Mouse (Mus musculus) kidney, embryonic 15.5 days (tissue): ENCODE results near the gene Gad2. TPM values are rescaled to one million over a fixed set of nuclear protein-coding genes. Genes with fewer than 3 reads are reported as not detected.

Experiments
- ATAC-seq: fragments of 200-750 bp; cut with Nextera tagmentation; replicated peaks from 2 replicates; pipeline ENCODE4 v1.8.0; 2017; ENCODE audit warnings: moderate TSS enrichment; ENCODE audit not compliant: low FRiP score
- H3K27ac ChIP-seq: fragments of 300-500 bp; sonication (generic); 2 replicates; pipeline ENCODE4 v1.5.1; 2015; ENCODE audit warnings: mild to moderate bottlenecking, inconsistent platforms
- H3K27me3 ChIP-seq: fragments of 300-500 bp; sonication (generic); 2 replicates; pipeline ENCODE4 v1.6.1; 2015; ENCODE audit warnings: inconsistent platforms
- H3K36me3 ChIP-seq: fragments of 300-500 bp; sonication (generic); 2 replicates; pipeline ENCODE4 v1.6.1; 2015; ENCODE audit warnings: inconsistent platforms
- H3K4me1 ChIP-seq: fragments of 300-500 bp; sonication (generic); 2 replicates; pipeline ENCODE4 v1.6.1; 2015; ENCODE audit warnings: inconsistent platforms
- H3K4me2 ChIP-seq: fragments of 300-500 bp; sonication (generic); 2 replicates; pipeline ENCODE4 v1.6.1; 2015; ENCODE audit warnings: moderate library complexity, mild to moderate bottlenecking, inconsistent platforms
- H3K4me3 ChIP-seq: fragments of 300-500 bp; sonication (generic); replicated peaks from 2 replicates; pipeline ENCODE4 v1.5.1; 2015; ENCODE audit warnings: mild to moderate bottlenecking, inconsistent platforms
- H3K9ac ChIP-seq: fragments of 300-500 bp; sonication (generic); 2 replicates; pipeline ENCODE4 v1.6.1; 2015; ENCODE audit warnings: mild to moderate bottlenecking, inconsistent platforms
- H3K9me3 ChIP-seq: fragments of 300-500 bp; sonication (generic); replicated peaks from 2 replicates; pipeline ENCODE4 v1.6.1; 2016; ENCODE audit warnings: inconsistent platforms
- WGBS: fragments of 180-500 bp; shearing (Covaris S2); methylation state at CpG from one replicate; pipeline ENCODE4 v1.1.7; 2015; ENCODE audit warnings: mixed read lengths; 5-methylcytosine and 5-hydroxymethylcytosine counted together
- microRNA-seq: library from miRNA; unstranded; fragments of <30 nt; microRNA quantifications from one replicate; pipeline ENCODE4, GENCODE M21; 2016
- polyA plus RNA-seq: library from polyadenylated mRNA; unstranded; fragments of >200 nt; fragmentation: Nextera tagmentation; extraction: Ambion mirVana; gene quantifications from 2 replicates; pipeline ENCODE4 v1.2.1, GENCODE M21; 2015

Gene Gad2
- polyA plus RNA-seq, 1 experiment from 2014 or later: 0.08 TPM

- H3K9me3 ChIP-seq: no peaks in the 10 kb centered on the region
- no peak overlapping the region for H3K4me2 ChIP-seq
- H3K4me3 ChIP-seq: no peak overlapping the region
- peaks cover 3% of the 10 kb centered on the region; the same call in 1 of the 2 replicates for H3K4me1 ChIP-seq
- ATAC-seq: no peak
- H3K9ac ChIP-seq: no peak overlapping the region
- WGBS: 71% methylated on average over 1 of the region's 1 CpGs
- no peak overlapping the region for H3K27ac ChIP-seq
- H3K27me3 ChIP-seq: peaks cover under 1% of the 10 kb centered on the region; the same call in 1 of the 2 replicates
- H3K36me3 ChIP-seq: no peaks in the 10 kb centered on the region
Observed at GRCm38 (mm10) chr2:22740441-22740840, 118.4 kb downstream of the Gad2 start.

DNA sequence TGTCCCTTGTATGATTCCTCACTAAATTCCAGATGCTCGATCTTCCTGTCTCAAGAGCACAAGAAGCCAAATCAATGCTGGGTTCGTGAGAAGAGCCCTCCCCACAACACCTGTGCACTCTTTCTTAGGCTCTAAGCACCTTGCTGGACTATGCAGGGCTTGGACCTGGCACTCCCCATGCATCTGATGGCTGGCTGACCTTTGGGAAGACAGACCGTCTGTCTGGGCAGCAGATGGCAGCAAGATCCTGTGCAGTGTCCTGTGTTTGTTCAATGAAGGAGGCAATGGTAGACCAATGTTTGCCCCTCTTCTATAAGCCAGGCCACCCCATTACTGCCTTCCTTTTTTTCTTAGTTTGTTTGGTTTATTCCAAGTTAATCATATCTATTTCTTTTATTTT is 119.2 kb downstream of the Gad2 start:
- Histone ChIP-seq H3K27ac (no peak overlapping the region), H3K4me1 (peaks cover 3% of the 10 kb centered on the region; the same call in 1 of the 2 replicates), H3K27me3 (peaks cover 6% of the 10 kb centered on the region), H3K4me2 (no peak overlapping the region), H3K36me3 (no peaks in the 10 kb centered on the region), H3K9ac (no peak overlapping the region), H3K9me3 (no peaks in the 10 kb centered on the region), H3K4me3 (no peak overlapping the region)
- WGBS: 55% methylated on average over 3 of the region's 3 CpGs
- ATAC-seq: no peak

Small RNAs within 50 kb of the gene (microRNA-seq; reads per million reads assigned to microRNA genes)
- gene Gm23636 (not detected), gene Mir3967 (not detected)

Other genes starting within 250 kb of the Gad2 start
- 2.4 and 2.5 TPM in 2 replicates for gene Apbb1ip, start 151.9 kb downstream of the Gad2 start, polyA plus RNA-seq